Mouse (Mus musculus) brain, adult 2 months (tissue): ENCODE measurements around the gene Gnmt.

Source experiments
- DNase-seq: peaks from one replicate; pipeline ENCODE4 v3.0.0; 2011; ENCODE audit warnings: low read depth, low spot score

Gnmt gene

DNA sequence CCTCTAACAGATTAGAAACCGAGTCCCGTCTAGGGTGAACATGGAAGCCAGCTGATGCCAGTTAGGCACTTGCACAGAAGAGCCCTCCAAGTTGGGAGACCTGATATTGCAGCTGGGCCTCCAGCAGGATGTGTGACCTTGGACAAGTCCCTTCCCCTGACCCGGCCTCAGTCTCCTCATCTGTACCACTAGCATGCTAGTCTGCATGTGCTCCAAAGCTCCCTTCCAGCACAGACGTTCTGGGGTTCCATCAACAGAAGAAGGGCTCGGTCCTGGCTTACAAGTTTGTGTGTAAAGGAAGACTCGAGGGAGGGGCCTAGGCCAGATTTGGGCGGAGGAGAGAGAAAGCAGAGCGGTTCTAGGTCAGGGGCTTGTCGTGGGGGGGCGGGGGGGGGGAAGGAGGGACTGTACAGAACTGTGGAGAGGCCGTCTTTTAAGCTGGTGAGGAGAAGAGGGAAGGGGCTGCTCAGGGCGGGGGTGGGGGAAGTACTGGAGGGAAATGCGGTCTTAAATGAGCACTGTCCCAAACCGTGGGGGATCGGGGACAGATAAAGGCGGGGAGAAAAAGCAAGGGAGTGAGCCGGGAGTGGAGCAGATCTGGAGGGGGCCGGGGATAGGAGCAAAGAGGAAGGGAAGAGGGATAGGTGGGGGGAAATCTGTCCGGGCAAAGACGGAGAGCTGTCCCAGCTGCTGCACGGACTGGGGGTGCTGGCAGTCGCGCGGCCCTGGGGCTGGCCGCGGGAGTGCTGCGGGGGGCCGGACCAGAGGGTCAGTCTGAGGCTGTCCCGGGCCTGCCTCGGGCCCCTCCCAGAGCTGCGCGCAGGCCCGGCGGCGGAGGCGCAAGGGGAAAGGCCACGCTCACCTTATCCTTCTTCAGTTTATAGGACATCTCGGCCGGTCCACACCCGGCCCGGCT lies 24.7 kb downstream of the Gnmt start:
- DNase-seq: peak; percentile 28

DNA sequence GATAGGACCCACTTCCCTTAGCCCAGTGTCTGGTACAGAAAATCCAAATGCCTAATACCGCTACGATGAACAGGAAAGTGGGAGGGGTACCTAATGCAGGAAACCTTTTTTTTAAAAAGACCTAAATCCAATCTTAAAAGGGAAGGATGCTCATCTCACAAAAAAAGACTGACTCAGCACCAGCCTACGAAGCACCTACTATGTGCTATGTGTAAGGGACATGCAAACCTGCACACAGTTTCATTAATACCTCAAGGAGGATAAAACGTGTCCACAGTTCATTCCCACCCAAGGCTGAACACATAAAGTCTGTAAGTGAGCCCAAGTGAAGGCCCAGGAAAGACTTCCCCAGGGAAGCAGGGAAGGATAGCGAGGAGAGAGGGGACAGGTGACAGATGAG lies 26.5 kb downstream of the Gnmt start:
- no peak for DNase-seq

DNA sequence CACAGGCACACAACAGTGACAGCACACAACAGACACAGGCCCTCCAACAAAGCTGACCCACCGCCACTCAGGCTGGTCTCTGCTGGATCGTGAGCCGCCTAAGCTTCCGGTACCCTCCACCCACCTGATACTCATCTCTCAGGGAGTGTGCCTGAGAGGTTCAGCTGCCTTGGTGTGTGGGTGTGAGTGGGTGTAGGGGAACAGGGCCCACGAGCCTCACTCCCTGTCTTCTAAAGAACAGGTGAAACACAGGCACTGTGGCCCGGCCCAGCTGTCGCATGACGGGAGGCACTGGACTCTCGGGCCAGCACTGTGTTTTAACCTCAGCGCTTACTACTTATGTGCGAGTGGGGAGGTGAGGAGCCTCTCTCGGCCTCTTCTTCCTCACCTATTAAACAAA lies 26.9 kb downstream of the Gnmt start:
- DNase-seq: peak; percentile 32

DNA sequence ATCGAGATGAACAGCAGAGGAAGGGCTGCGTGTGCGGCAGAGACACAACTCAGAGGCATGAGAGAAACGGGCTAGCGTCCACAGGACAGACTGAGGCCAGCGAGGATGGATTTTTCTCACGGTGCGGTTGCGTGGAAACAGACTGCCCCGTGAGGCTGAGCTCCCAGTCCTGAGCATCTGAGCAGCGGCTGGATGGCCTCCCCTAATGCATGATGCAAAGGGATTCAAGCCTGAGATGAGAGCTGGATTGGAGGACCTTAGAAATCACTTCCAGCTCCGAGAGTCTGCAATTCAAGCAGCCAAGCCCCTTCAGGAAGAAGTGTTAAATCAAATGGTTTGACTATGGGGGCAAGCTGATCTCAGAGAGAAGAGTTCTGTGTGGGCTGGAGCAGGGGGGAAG lies 27.5 kb downstream of the Gnmt start:
- peak; percentile 48 for DNase-seq

DNA sequence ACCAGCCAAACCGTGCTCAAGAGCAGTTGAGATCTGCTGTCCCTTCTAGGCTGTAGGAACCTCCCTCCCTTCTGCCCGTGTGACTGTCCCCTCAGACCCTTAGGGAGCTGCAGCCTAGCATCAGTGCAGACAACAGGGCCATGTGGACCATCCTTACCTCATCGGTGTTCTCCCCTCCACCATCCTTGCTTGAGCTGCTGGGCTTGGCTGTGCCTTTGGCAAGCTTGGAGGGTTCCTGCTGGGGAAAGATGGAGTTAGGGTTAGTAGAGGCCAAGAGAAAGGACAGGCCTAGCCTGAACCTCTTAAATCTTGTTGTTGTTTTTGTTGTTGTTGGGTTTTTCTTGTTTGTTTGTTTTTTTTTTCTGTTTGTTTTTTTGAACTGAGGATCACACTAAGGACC lies 29.1 kb downstream of the Gnmt start:
- peak; percentile 69 for DNase-seq

DNA sequence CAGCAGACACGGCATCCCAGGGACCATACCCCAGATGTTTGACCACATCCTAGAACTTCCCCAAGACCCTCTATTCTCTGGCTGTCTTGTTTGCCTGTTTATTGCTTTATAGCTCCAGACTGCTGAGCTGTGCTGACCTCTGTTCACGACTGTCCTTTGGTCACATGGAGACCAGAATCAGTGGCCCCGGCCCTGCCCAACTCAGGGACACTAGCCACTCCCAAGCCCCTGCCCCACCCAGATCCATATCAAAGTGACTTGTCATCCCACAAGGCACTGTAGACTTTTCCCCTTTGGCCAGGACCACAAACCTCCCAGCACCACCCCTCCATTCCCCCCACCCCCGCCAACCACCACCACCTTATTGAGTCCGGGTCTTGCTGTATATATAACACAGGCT lies 29.7 kb downstream of the Gnmt start:
- DNase-seq: no peak

DNA sequence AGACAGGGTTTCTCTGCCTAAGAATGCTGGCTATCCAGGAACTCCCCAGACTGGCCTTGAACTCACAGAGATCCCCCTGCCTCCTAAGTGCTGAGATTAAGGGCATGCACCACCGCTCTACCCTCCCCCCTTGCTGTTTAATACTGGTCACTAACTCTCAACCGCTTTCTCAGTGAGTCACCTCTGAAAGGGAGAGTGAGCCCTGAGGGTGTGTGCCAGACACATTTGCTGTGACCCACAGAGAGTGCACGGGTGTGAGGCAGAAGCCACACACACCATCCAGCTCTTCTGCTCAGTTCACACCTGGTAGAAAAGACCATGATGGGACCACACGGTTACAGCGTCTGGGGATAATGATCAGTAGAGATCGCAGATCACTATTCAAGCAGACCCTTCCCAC lies 30.5 kb downstream of the Gnmt start:
- no peak for DNase-seq

DNA sequence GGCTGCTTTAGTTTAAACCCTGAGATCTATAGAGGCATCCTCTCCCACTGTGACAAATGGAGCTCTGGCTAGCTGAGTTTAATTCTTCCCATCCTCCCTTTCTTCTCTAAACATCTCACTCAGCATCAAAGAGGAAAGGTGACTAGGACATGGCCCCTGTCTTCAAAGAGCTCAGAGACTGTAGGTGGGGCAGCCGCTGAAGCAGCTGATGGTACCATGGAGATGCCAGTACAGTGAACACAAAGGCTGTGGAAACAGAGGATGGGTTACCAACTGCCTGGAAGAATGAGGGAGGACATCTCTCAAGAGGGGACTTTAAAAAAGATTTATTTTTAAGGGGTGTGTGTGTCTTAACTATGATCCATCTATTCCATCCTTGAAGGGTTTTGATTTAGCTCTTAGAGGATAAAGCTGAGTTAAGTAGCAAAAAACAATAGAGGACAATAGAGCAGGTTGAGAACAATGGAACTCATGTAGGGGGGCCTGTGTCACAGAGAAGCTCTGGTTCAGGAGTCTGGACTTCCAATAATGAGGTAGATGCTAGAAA lies 34.4 kb downstream of the Gnmt start:
- DNase-seq: peak; percentile 24

DNA sequence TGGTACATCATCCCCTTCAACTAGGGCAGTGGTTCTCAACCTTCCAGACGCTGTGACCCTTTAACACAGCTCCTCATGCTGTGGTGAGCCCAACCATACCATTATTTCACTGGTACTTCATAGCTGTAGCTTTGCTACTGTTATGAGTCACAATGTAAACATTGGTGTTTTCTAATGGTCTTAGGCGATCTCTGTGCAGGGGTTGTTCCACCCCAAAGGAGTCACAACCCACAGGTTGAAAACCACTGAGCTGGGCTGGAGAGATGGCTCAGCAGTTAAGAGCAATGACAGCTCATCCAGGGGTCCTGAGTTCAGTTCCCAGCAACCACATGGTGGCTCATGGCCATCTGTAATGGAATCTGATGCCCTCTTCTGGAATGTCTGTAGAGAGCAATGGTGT lies 37.6 kb downstream of the Gnmt start:
- no peak for DNase-seq

DNA sequence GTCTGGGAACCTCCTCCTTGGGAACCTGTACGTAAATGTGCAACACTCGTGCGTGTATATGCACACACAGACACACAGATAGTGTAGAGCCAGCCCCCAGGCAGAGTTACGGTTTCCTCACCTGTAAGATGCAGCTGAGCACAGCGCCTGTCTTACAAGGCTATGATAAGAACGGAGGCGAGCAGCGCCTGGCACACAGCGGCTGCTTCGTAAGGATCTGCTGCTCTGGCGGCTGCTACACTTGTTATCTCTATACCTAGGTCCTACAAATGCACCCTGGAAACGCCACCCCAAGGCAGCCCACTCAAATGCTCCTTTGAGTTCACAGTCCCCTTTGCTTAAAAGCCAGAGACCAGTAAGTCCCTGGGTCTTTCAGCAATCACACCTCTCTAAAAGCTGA lies 38.3 kb downstream of the Gnmt start:
- peak; percentile 23 for DNase-seq

DNA sequence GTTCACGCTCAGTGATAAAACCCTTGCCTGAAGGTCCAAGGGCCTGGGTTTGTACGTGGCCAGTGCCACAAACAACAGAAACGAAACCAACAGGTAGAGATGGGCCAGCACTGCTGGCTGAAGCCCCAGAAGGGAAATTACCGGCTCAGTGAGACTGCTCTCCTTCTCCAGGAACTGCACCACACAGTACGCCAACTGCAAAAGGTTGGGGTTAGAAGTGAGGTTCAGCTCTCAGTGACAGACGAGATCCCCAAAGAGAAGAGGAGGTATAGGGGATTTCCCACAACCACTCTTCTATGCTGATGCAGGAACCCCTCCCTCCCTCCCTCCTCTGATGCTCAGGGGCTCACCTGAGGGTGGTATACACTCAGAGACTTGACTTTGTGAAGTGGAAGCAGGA lies 43.1 kb downstream of the Gnmt start:
- DNase-seq: no peak

DNA sequence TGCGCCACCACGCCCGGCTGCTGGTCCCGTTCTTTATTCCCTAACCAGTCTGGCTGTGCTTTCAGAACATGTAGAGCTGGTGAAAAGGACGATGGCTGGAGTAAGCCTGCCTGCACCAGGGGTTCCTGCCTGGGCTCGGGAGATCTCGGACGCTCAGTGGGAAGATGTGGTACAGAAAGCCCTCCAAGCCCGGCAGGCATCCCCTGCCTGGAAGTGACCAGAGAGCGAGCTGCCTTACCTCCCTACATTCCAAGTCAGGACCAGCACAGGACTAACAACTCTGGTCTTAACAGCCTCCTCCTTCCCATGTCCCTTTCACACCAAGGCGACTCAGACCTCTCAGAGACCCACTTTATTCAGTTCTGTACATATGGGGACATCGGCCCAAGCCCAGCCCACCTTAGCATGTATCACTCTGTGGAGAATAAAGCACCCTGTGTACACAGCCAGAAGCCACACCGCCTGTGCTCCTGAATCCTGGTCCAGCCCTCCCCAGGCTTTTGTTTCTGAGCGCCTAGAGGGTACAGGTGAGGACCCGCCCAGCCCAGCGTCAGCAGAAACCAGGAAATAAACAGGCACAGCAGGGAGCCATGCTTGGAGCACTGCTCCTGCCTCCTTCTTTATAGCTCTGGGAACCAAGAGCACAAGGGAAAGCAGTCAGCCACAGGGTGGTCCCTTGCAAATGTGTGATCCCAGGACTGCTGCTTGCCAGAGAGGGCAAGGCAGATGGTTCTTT lies 46.1 kb downstream of the Gnmt start:
- DNase-seq: no peak

DNA sequence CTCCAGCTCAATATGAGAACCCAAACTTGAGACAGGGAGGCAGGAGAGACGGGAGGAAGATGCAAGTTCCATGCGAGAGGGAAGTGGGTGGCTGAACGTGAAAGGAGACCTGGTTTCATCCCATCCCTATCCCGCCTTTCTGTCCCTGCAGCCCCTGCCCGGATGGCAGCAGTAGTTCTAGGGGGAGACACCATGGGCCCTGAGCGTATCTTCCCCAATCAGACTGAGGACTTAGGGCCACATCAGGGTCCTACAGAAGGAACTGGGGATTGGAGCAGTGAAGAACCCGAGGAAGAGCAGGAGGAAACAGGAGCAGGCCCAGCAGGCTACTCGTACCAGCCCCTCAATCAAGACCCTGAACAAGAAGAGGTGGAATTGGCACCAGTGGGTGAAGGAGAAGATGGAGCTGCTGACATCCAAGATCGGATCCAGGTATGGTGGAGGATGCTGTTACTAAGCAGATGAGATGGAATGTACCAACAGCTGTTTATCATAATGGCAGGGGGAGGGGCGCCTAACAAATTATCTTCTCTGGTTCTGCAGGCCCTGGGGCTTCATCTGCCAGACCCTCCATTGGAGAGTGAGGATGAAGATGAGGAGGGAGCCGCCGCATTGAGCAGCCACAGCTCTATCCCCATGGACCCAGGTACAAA lies 47.4 kb downstream of the Gnmt start:
- no peak for DNase-seq

DNA sequence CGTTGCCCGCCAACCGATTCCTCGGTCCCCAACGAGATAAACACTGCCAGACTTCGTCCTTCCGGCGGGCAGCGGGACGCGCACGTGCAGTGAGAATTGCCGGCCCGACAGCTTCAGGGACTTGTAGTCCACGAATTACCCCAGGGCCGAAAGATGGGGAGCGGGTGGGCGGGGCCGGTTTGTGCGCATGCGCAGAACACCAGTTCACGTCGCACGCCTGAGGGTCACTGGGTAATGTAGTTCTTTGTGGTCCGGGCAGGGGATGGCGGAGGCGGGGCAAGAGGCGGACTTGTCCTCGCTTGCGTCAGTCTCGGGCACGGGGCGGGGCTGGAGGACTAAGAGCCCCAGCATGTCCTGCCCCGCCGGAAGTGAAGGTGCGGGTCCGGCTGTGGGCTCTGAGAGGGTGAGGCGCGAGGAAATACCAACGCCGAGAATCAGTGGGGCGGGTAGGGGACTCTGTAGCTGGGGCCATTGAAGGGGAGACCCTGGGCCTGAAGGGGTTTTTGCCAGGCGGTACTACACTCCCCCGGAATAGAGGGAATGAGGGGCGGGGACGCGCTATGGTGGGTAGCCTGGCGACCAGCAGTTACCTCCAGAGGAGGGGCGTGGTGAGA lies 48.1 kb downstream of the Gnmt start, which contains the start of gene Klhdc3:
Klhdc3 (minus strand) TSS at position 155 of the 614 bp plus-strand sequence.
- peak; percentile 100 for DNase-seq

DNA sequence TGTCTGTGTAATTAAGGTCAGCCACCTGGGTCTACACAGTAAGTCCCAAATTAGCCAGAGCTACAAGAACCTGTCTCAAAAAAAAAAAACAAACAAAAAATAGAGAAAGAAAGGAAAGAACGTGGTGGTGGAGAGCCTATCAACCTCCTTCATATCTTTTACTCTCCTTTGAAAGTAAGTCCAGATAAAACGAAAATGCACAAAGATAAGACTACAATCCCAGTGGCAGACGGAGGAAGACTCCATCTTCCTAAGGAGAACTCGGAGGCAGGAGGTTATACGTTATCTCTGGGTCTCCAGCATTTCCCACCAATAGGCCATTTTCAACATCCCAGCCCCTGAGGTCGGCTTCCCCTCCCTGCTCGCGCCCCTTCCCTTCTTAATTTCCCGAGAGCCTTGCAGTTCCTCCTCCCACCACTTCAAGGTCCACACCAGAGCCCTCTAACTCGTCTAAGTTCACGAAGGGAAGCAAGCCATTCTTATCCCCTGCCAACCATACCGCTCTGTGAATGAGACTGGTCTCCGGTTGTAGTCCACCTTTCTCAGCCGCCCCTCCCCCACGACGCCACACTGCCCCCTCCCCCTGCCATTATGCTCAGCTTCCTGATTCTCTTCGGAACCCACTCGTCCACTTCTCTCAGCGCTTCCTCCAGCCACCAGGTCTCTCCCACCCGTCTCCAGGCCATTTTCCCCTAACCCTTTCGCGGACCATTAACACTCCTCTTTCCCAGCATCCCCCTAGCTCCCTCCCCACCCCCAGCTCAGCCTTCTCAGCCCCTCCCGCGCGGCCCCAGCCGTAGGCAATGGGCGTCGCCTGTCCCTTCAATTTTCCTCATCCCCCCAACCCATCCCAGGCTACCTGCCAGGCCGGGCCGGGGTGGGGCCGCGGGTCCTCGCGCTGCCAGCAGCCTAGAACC lies 48.9 kb downstream of the Gnmt start:
- DNase-seq: peak; percentile 39

DNA sequence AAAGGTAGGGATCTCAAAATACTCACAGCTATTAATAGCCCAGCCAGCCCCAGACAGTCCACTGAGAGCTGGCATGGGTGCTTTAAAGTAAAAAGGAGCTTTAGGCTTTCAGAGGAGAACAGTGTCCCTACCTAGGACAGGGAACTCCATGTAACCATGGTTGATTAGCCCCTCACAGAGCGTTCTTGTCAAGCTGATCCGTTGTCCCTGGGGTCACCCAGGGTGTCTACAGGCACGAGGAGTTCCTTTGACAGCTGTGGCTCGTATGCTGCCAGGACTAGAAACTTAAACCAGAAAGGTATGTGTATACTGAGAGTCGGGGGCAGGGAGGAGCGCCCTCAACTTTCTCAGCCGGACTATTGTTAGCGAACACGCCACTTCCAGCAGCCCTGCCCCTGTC lies 50.1 kb downstream of the Gnmt start:
- no peak for DNase-seq

DNA sequence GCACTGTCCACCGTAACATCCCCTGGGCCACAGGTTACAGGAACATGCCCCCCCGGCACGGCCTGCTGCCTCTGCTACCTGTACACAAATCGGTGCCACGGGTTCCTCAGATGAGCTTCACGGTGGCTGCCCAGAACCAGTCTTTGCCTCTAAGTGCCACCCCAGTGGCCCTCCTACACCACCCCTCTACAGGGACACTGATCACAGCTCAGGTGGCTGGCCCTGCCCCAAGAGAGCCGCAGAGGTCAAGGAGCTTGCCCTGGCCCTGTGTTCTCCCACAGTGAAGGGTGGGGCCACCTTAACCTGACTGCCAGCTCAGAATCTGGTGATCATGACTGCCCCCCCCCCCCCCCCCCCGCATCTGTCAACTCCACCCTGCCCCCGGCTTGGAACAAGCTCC lies 50.6 kb downstream of the Gnmt start, which contains the start of gene Mea1:
Mea1 (plus strand) TSS at position 378 of the 400 bp plus-strand sequence.
- DNase-seq: no peak
